ENCODE assay signal across 9 mouse cellular contexts in the genomic region with DNA sequence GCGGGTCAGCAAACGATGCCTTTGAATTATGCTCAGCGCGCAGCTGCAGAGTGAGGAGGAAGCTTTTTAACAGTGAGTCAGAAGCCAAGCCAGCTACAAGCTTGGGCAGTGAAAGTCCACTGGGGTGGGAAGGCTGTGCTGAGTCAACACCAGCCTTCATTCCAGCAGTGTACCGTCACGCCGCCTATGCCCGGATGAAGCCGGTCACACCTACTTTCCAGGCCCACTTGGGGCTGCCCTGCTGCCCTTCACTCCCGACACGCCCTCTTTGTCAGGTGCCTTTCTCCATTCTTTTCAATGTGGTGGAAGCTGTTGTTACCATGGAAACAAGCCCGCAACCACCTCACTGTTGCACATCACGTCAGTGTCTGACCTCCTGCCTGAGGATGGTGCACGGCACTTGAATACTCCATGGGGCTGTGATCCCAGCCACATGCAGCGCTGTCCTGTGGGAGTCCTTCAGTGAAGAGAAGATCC. TPM values are rescaled to one million over a fixed set of nuclear protein-coding genes. Genes with fewer than 3 reads are reported as not detected.
DNase-seq lines count a peak whose midpoint lies in the region; ATAC-seq lines count a peak whose summit lies in the region.
"Had no signal": no experiment of that assay in that cellular context is flagged by ENCODE, and none has a peak within 500 bp of the region (broad histone marks: within the 10 kb centered on the region; RNA-seq: fewer than 3 reads in every experiment).

No protein-coding gene starts in this region.

- no peak overlapping the region for H3K4me2 ChIP-seq in heart, embryonic 11.5 days

- H3K9me3 ChIP-seq in heart, embryonic 11.5 days (replicated peaks; ENCODE audit: control insufficient read depth, low read length) = no peaks in the 10 kb centered on the region
- no peaks in the 10 kb centered on the region for H3K9me3 ChIP-seq in heart, embryonic 10.5 days

- 0 out of 2 replicates have a peak, but pooled peaks have one; percentile 43 for ATAC-seq in heart, embryonic 11.5 days (replicated peaks; ENCODE audit: insufficient number of reproducible peaks, low FRiP score, low TSS enrichment)

- no peaks in the 10 kb centered on the region for H3K36me3 ChIP-seq in heart, embryonic 11.5 days (ENCODE audit: control insufficient read depth, insufficient read depth, low read length)
- peaks cover 18% of the 10 kb centered on the region; the same call in 1 of the 2 replicates for H3K36me3 ChIP-seq in heart, embryonic 10.5 days

- DNase-seq in heart, embryonic 10.5 days (ENCODE audit: low spot score) = no peak
- peak; percentile 41 for DNase-seq in gastrocnemius, postnatal 10 days
- DNase-seq in kidney, adult 8-10 months = peak; percentile 83 to 91
- DNase-seq in lung, postnatal 10 days = peak; percentile 78
- DNase-seq in urinary bladder, postnatal 10 days (ENCODE audit: low spot score) = peak; percentile 26
- DNase-seq in thymus, postnatal 25 days = no peak
- no peak for DNase-seq in natural killer cell, adult 2 months (ENCODE audit: low spot score in 2 of 2)

- H3K27ac ChIP-seq in heart, embryonic 11.5 days (ENCODE audit: low read depth, low read length) = no peak overlapping the region
- H3K27ac ChIP-seq in heart, embryonic 10.5 days = no peak overlapping the region

- WGBS in heart, embryonic 11.5 days (ENCODE audit: insufficient replicate concordance) = 73% methylated on average over 15 of the region's 15 CpGs
- 73% methylated on average over 15 of the region's 15 CpGs for WGBS in heart, embryonic 10.5 days

- H3K4me1 ChIP-seq in heart, embryonic 11.5 days (ENCODE audit: control insufficient read depth, insufficient read depth, low read length) = peaks cover 41% of the 10 kb centered on the region
- H3K4me1 ChIP-seq in heart, embryonic 10.5 days = peaks cover 57% of the 10 kb centered on the region

- no peak overlapping the region for H3K4me3 ChIP-seq in heart, embryonic 11.5 days (ENCODE audit: low read depth, low read length)
- no peak overlapping the region for H3K4me3 ChIP-seq in heart, embryonic 10.5 days

- H3K27me3 ChIP-seq in heart, embryonic 11.5 days (ENCODE audit: control insufficient read depth, insufficient read depth, low read length) = no peaks in the 10 kb centered on the region
- no peaks in the 10 kb centered on the region for H3K27me3 ChIP-seq in heart, embryonic 10.5 days (ENCODE audit: insufficient read depth, poor library complexity, severe bottlenecking)

- peak overlapping the region; percentile 5; the same call in 1 of the 2 replicates for H3K9ac ChIP-seq in heart, embryonic 11.5 days (ENCODE audit: low read depth, low read length)

RNA-seq across cellular contexts. Expression of a gene that starts 24.0 kb away (rescaled TPM):
- 25.4 and 33.2 TPM in 2 replicates for polyA plus RNA-seq in heart, embryonic 11.5 days (2014; fragmentation: Nextera tagmentation; extraction: Ambion mirVana)
- polyA plus RNA-seq in heart, embryonic 10.5 days (2016; fragmentation: Nextera tagmentation; extraction: Ambion mirVana) = 27.8 and 33.1 TPM in 2 replicates
- total RNA-seq in gastrocnemius, postnatal 10 days (2021) = 10 to 100 TPM; 48.3 to 55.8 TPM
- total RNA-seq: MEL had no signal

RNA-seq across cellular contexts. Expression of a gene that starts 53.1 kb away (rescaled TPM):
- polyA plus RNA-seq in heart, embryonic 11.5 days (2014; fragmentation: Nextera tagmentation; extraction: Ambion mirVana) = 0.50 TPM in 1 of 2 replicates, not detected in the other
- 0.21 and 0.30 TPM in 2 replicates for polyA plus RNA-seq in heart, embryonic 10.5 days (2016; fragmentation: Nextera tagmentation; extraction: Ambion mirVana)
- under 1 TPM in 1 of 2 experiments, not detected in 1; 0.70 TPM for total RNA-seq in gastrocnemius, postnatal 10 days (2021)
- total RNA-seq: MEL had no signal

Comparison
In these comparisons a context has a peak if more than half of its experiments do, and no peak if none do; other contexts are left out.
1. DNase-seq: peak in gastrocnemius, postnatal 10 days (single experiment), kidney, adult 8-10 months (2 of 2), lung, postnatal 10 days (single experiment) and urinary bladder, postnatal 10 days (single experiment); none in heart, embryonic 10.5 days (single experiment), thymus, postnatal 25 days (single experiment) and natural killer cell, adult 2 months (0 of 2).